Mouse (Mus musculus): ENCODE data around the gene Sfr1. TPM values are rescaled to one million over a fixed set of nuclear protein-coding genes. Genes with fewer than 3 reads are reported as not detected.

Sfr1 gene
- polyA plus RNA-seq, 1 experiment from 2014 or later: 260 TPM

- Histone ChIP-seq H3K9me3 (replicated peaks) (no peaks in the 10 kb centered on the region), H3K4me3 (no peak overlapping the region), H3K27me3 (ENCODE audit: low read depth, poor library complexity, severe bottlenecking) (no peaks in the 10 kb centered on the region), H3K36me3 (no peaks in the 10 kb centered on the region), H3K27ac (no peak overlapping the region), H3K4me1 (no peaks in the 10 kb centered on the region)
- no peak for DNase-seq (ENCODE audit: low spot score)
- WGBS: 64% methylated on average over 2 of the region's 2 CpGs
Observed at GRCm38 (mm10) chr19:47716144-47716543, 15.3 kb upstream of the Sfr1 start.

GRCm38 (mm10) chr19:47719147-47719546 lies 12.3 kb upstream of the Sfr1 start:
- DNase-seq (ENCODE audit: low spot score): no peak
- Histone ChIP-seq H3K36me3 (no peaks in the 10 kb centered on the region), H3K27me3 (ENCODE audit: low read depth, poor library complexity, severe bottlenecking) (no peaks in the 10 kb centered on the region), H3K27ac (no peak overlapping the region), H3K4me1 (peaks cover 10% of the 10 kb centered on the region; the same call in 1 of the 2 replicates), H3K4me3 (no peak overlapping the region), H3K9me3 (replicated peaks) (no peaks in the 10 kb centered on the region)
- whole genome bisulfite sequencing: 83% methylated on average over 3 of the region's 3 CpGs

- WGBS: 60% methylated on average over 6 of the region's 6 CpGs
- DNase-seq (ENCODE audit: low spot score): no peak
- Histone ChIP-seq H3K9me3 (replicated peaks) (no peaks in the 10 kb centered on the region), H3K4me3 (no peak overlapping the region), H3K4me1 (peaks cover 17% of the 10 kb centered on the region; the same call in 1 of the 2 replicates), H3K27ac (no peak overlapping the region), H3K27me3 (ENCODE audit: low read depth, poor library complexity, severe bottlenecking) (no peaks in the 10 kb centered on the region), H3K36me3 (no peaks in the 10 kb centered on the region)
Observed at GRCm38 (mm10) chr19:47722471-47722870, 9.0 kb upstream of the Sfr1 start.

GRCm38 (mm10) chr19:47724903-47725302 lies 6.6 kb upstream of the Sfr1 start:
- 79% methylated on average over 4 of the region's 4 CpGs for WGBS
- H3K4me1 ChIP-seq: peaks cover 19% of the 10 kb centered on the region
- no peak for DNase-seq (ENCODE audit: low spot score)
- H3K27me3 ChIP-seq (ENCODE audit: low read depth, poor library complexity, severe bottlenecking): no peaks in the 10 kb centered on the region
- H3K9me3 ChIP-seq (replicated peaks): no peaks in the 10 kb centered on the region
- no peak overlapping the region for H3K4me3 ChIP-seq
- no peaks in the 10 kb centered on the region for H3K36me3 ChIP-seq
- H3K27ac ChIP-seq: no peak overlapping the region

- WGBS: 86% methylated on average over 7 of the region's 7 CpGs
- H3K27ac ChIP-seq: no peak overlapping the region
- H3K36me3 ChIP-seq: no peaks in the 10 kb centered on the region
- H3K4me1 ChIP-seq: peaks cover 27% of the 10 kb centered on the region
- no peaks in the 10 kb centered on the region for H3K9me3 ChIP-seq (replicated peaks)
- H3K4me3 ChIP-seq: no peak overlapping the region
- no peak for DNase-seq (ENCODE audit: low spot score)
- no peaks in the 10 kb centered on the region for H3K27me3 ChIP-seq (ENCODE audit: low read depth, poor library complexity, severe bottlenecking)
Observed at GRCm38 (mm10) chr19:47725643-47726140, 5.8 kb upstream of the Sfr1 start.

GRCm38 (mm10) chr19:47730691-47731070 lies 801 bp upstream of the Sfr1 start:
- H3K4me3 ChIP-seq: peak overlapping the region; percentile 88
- DNase-seq (ENCODE audit: low spot score): peak; percentile 75
- peaks cover 33% of the 10 kb centered on the region for H3K36me3 ChIP-seq
- no peaks in the 10 kb centered on the region for H3K9me3 ChIP-seq (replicated peaks)
- H3K27ac ChIP-seq: peak overlapping the region; percentile 97
- peaks cover 20% of the 10 kb centered on the region for H3K4me1 ChIP-seq
- 1% methylated on average over 12 of the region's 12 CpGs for WGBS
- H3K27me3 ChIP-seq (ENCODE audit: low read depth, poor library complexity, severe bottlenecking): no peaks in the 10 kb centered on the region

- H3K27ac ChIP-seq: peak overlapping the region; percentile 97
- 2% methylated on average over 15 of the region's 15 CpGs for WGBS
- peak overlapping the region; percentile 88 for H3K4me3 ChIP-seq
- H3K27me3 ChIP-seq (ENCODE audit: low read depth, poor library complexity, severe bottlenecking): no peaks in the 10 kb centered on the region
- H3K4me1 ChIP-seq: peaks cover 19% of the 10 kb centered on the region
- DNase-seq (ENCODE audit: low spot score): peak; percentile 83
- peaks cover 45% of the 10 kb centered on the region for H3K36me3 ChIP-seq
- no peaks in the 10 kb centered on the region for H3K9me3 ChIP-seq (replicated peaks)
Observed at GRCm38 (mm10) chr19:47731931-47732330, 449 bp downstream of the Sfr1 start.

- H3K4me3 ChIP-seq: no peak overlapping the region
- H3K36me3 ChIP-seq: no peaks in the 10 kb centered on the region
- no peak overlapping the region for H3K27ac ChIP-seq
- no peak for DNase-seq (ENCODE audit: low spot score)
- 98% methylated on average over 2 of the region's 2 CpGs for WGBS
- H3K9me3 ChIP-seq (replicated peaks): no peaks in the 10 kb centered on the region
- H3K27me3 ChIP-seq (ENCODE audit: low read depth, poor library complexity, severe bottlenecking): no peaks in the 10 kb centered on the region
- no peaks in the 10 kb centered on the region for H3K4me1 ChIP-seq
Observed at GRCm38 (mm10) chr19:47747072-47747471, 15.6 kb downstream of the Sfr1 start.

- H3K27ac ChIP-seq: no peak overlapping the region
- no peaks in the 10 kb centered on the region for H3K36me3 ChIP-seq
- no peak overlapping the region for H3K4me3 ChIP-seq
- H3K4me1 ChIP-seq: no peaks in the 10 kb centered on the region
- DNase-seq (ENCODE audit: low spot score): no peak
- no peaks in the 10 kb centered on the region for H3K27me3 ChIP-seq (ENCODE audit: low read depth, poor library complexity, severe bottlenecking)
- H3K9me3 ChIP-seq (replicated peaks): no peaks in the 10 kb centered on the region
- 85% methylated on average over 2 of the region's 2 CpGs for WGBS
Observed at GRCm38 (mm10) chr19:47748950-47749349, 17.5 kb downstream of the Sfr1 start.

- Histone ChIP-seq H3K27ac (no peak overlapping the region), H3K4me1 (no peaks in the 10 kb centered on the region), H3K36me3 (no peaks in the 10 kb centered on the region), H3K27me3 (ENCODE audit: low read depth, poor library complexity, severe bottlenecking) (no peaks in the 10 kb centered on the region), H3K4me3 (no peak overlapping the region), H3K9me3 (replicated peaks) (no peaks in the 10 kb centered on the region)
- DNase-seq (ENCODE audit: low spot score): no peak
- 89% methylated on average over 5 of the region's 5 CpGs for WGBS
Observed at GRCm38 (mm10) chr19:47750391-47750790, 18.9 kb downstream of the Sfr1 start.

GRCm38 (mm10) chr19:47752456-47752855 lies 21.0 kb downstream of the Sfr1 start:
- Histone ChIP-seq H3K4me3 (no peak overlapping the region), H3K9me3 (replicated peaks) (no peaks in the 10 kb centered on the region), H3K27ac (no peak overlapping the region), H3K36me3 (no peaks in the 10 kb centered on the region), H3K27me3 (ENCODE audit: low read depth, poor library complexity, severe bottlenecking) (no peaks in the 10 kb centered on the region), H3K4me1 (no peaks in the 10 kb centered on the region)
- DNase-seq (ENCODE audit: low spot score): no peak
- 91% methylated on average over 9 of the region's 9 CpGs for WGBS

GRCm38 (mm10) chr19:47753921-47754320 lies 22.4 kb downstream of the Sfr1 start:
- Histone ChIP-seq H3K9me3 (replicated peaks) (no peaks in the 10 kb centered on the region), H3K4me3 (no peak overlapping the region), H3K27ac (no peak overlapping the region), H3K4me1 (no peaks in the 10 kb centered on the region), H3K36me3 (no peaks in the 10 kb centered on the region), H3K27me3 (ENCODE audit: low read depth, poor library complexity, severe bottlenecking) (no peaks in the 10 kb centered on the region)
- 89% methylated on average over 4 of the region's 4 CpGs for WGBS
- no peak for DNase-seq (ENCODE audit: low spot score)

GRCm38 (mm10) chr19:47754931-47755330 lies 23.4 kb downstream of the Sfr1 start:
- Histone ChIP-seq H3K4me3 (no peak overlapping the region), H3K27ac (no peak overlapping the region), H3K9me3 (replicated peaks) (no peaks in the 10 kb centered on the region), H3K36me3 (no peaks in the 10 kb centered on the region), H3K27me3 (ENCODE audit: low read depth, poor library complexity, severe bottlenecking) (no peaks in the 10 kb centered on the region), H3K4me1 (no peaks in the 10 kb centered on the region)
- no peak for DNase-seq (ENCODE audit: low spot score)
- WGBS: 92% methylated on average over 9 of the region's 9 CpGs

GRCm38 (mm10) chr19:47755625-47756024 lies 24.1 kb downstream of the Sfr1 start:
- Histone ChIP-seq H3K4me3 (no peak overlapping the region), H3K4me1 (no peaks in the 10 kb centered on the region), H3K27me3 (ENCODE audit: low read depth, poor library complexity, severe bottlenecking) (no peaks in the 10 kb centered on the region), H3K9me3 (replicated peaks) (no peaks in the 10 kb centered on the region), H3K27ac (no peak overlapping the region), H3K36me3 (no peaks in the 10 kb centered on the region)
- WGBS: 63% methylated on average over 19 of the region's 19 CpGs
- no peak for DNase-seq (ENCODE audit: low spot score)
